Mouse (Mus musculus): Measurements from ENCODE around the gene Rpgrip1l.

Gene Rpgrip1l

GRCm38 (mm10) chr8:91198036-91198435 is 115.0 kb downstream of the Rpgrip1l start:
- DNase-seq: no peak

- no peak for DNase-seq
Observed at GRCm38 (mm10) chr8:91197233-91197632, 115.8 kb downstream of the Rpgrip1l start.

GRCm38 (mm10) chr8:91196661-91197060 is 116.4 kb downstream of the Rpgrip1l start:
- DNase-seq: no peak

GRCm38 (mm10) chr8:91194081-91194480 is 119.0 kb downstream of the Rpgrip1l start:
- no peak for DNase-seq

- DNase-seq: no peak
Observed at GRCm38 (mm10) chr8:91192941-91193340, 120.1 kb downstream of the Rpgrip1l start.

GRCm38 (mm10) chr8:91190816-91191340 is 122.2 kb downstream of the Rpgrip1l start:
- no peak for DNase-seq

GRCm38 (mm10) chr8:91188152-91188551 is 124.9 kb downstream of the Rpgrip1l start:
- no peak for DNase-seq

- DNase-seq: no peak
Observed at GRCm38 (mm10) chr8:91186372-91186771, 126.7 kb downstream of the Rpgrip1l start.

- DNase-seq: no peak
Observed at GRCm38 (mm10) chr8:91177708-91178107, 135.4 kb downstream of the Rpgrip1l start.

- no peak for DNase-seq
Observed at GRCm38 (mm10) chr8:91176176-91176575, 136.9 kb downstream of the Rpgrip1l start.

- DNase-seq: no peak
Observed at GRCm38 (mm10) chr8:91171605-91172004, 141.5 kb downstream of the Rpgrip1l start.

- DNase-seq: no peak
Observed at GRCm38 (mm10) chr8:91170914-91171313, 142.1 kb downstream of the Rpgrip1l start.

- DNase-seq: peak; percentile 64
Observed at GRCm38 (mm10) chr8:91170152-91170551, 142.9 kb downstream of the Rpgrip1l start.

All from kidney, adult 11 months (tissue).